Mouse (Mus musculus) CH12.LX (cell line): ENCODE measurements around the gene Stx5a. TPM values are rescaled to one million over a fixed set of nuclear protein-coding genes. Genes with fewer than 3 reads are reported as not detected.
A peak's percentile ranks its signal among the peaks of the same experiment; 100 is the strongest.

Experiments
- DNase-seq: peaks from one replicate; pipeline ENCODE4 v3.0.0-alpha.2; 2013; ENCODE audit errors: extremely low read depth
- H3K27ac ChIP-seq: 2 replicates; pipeline ENCODE4 v1.5.1; 2012; ENCODE audit warnings: low read depth, mild to moderate bottlenecking, control low read depth, moderate library complexity; ENCODE audit not compliant: insufficient read depth
- H3K27me3 ChIP-seq: replicated peaks from 2 replicates; pipeline ENCODE3; 2012; ENCODE audit warnings: inconsistent platforms
- H3K36me3 ChIP-seq, 2 experiments: replicated peaks in 1 of 2; 2 replicates each; pipeline versions ENCODE3 to v1.6.1; 2012; ENCODE audit warnings: inconsistent platforms in 1 of 2, low read length in 1 of 2, mild to moderate bottlenecking in 1 of 2, mixed read lengths in 1 of 2, moderate library complexity in 1 of 2; ENCODE audit not compliant: control insufficient read depth in 1 of 2, insufficient read depth in 1 of 2
- H3K4me1 ChIP-seq, 2 experiments: 2 replicates each; pipeline ENCODE4 v1.6.1; 2012; ENCODE audit warnings: inconsistent platforms in 1 of 2, moderate library complexity in 1 of 2; ENCODE audit not compliant: insufficient read depth in 2 of 2, control insufficient read depth in 1 of 2
- H3K4me2 ChIP-seq: 2 replicates; pipeline ENCODE4 v1.6.1; 2012; ENCODE audit warnings: low read depth, mild to moderate bottlenecking, control low read depth; ENCODE audit not compliant: poor library complexity, insufficient read depth, severe bottlenecking
- H3K4me3 ChIP-seq, 3 experiments: fragments of 150-350 bp in 1 of 3; sonication (generic) in 1 of 3; replicated peaks in 1 of 3; 2 replicates each; pipeline versions ENCODE3 to v1.5.1; 2011 to 2012; ENCODE audit warnings: low read depth in 2 of 3, low read length in 2 of 3, mild to moderate bottlenecking in 2 of 3, moderate library complexity in 2 of 3, control low read depth in 1 of 3, improper control_type of control experiment in 1 of 3, inconsistent platforms in 1 of 3, mixed read lengths in 1 of 3; ENCODE audit not compliant: poor library complexity in 1 of 3
- H3K79me2 ChIP-seq: replicated peaks from 2 replicates; pipeline ENCODE4 v1.6.1; 2012; ENCODE audit warnings: mild to moderate bottlenecking, moderate library complexity; ENCODE audit not compliant: control insufficient read depth, poor library complexity, insufficient read depth, severe bottlenecking; ENCODE audit errors: extremely low read depth
- H3K9ac ChIP-seq: 2 replicates; pipeline ENCODE4 v1.6.1; 2012; ENCODE audit warnings: low read depth, mild to moderate bottlenecking, control low read depth, moderate library complexity; ENCODE audit not compliant: insufficient read depth
- H3K9me3 ChIP-seq: replicated peaks from 2 replicates; pipeline ENCODE3; 2012; ENCODE audit warnings: low read length, inconsistent platforms, mixed read lengths
- BHLHE40 ChIP-seq: IDR thresholded peaks from 2 replicates; pipeline ENCODE4 v1.6.1; 2011; ENCODE audit warnings: mild to moderate bottlenecking, low read depth, low read length, improper control_type of control experiment
- CHD1 ChIP-seq: IDR thresholded peaks from 2 replicates; pipeline ENCODE4 v1.6.1; 2012; ENCODE audit warnings: low read depth, low read length, improper control_type of control experiment, inconsistent platforms
- CHD2 ChIP-seq: IDR thresholded peaks from 2 replicates; pipeline ENCODE4 v1.6.1; 2011; ENCODE audit warnings: low read length, improper control_type of control experiment
- CTCF ChIP-seq, 2 experiments: IDR thresholded peaks in 1 of 2; conservative IDR thresholded peaks in 1 of 2; 2 replicates each; pipeline ENCODE4 v1.5.1; 2011 to 2012; ENCODE audit warnings: low read depth in 2 of 2, low read length in 2 of 2, improper control_type of control experiment in 1 of 2, inconsistent platforms in 1 of 2, mild to moderate bottlenecking in 1 of 2, moderate library complexity in 1 of 2
- E2F4 ChIP-seq: IDR thresholded peaks from 2 replicates; pipeline ENCODE4 v1.6.1; 2011; ENCODE audit warnings: low read depth, low read length, improper control_type of control experiment; ENCODE audit not compliant: insufficient replicate concordance
- ELF1 ChIP-seq: IDR thresholded peaks from 2 replicates; pipeline ENCODE4 v1.6.1; 2014; ENCODE audit warnings: low read depth, mild to moderate bottlenecking, inconsistent platforms, low read length, improper control_type of control experiment
- EP300 ChIP-seq: IDR thresholded peaks from 2 replicates; pipeline ENCODE4 v1.6.1; 2011; ENCODE audit warnings: low read length, improper control_type of control experiment
- ETS1 ChIP-seq: conservative IDR thresholded peaks from 2 replicates; pipeline ENCODE4 v1.6.1; 2012; ENCODE audit warnings: low read depth, mild to moderate bottlenecking, inconsistent platforms, low read length, improper control_type of control experiment, moderate library complexity
- GABPA ChIP-seq: IDR thresholded peaks from 2 replicates; pipeline ENCODE4 v1.6.1; 2012; ENCODE audit warnings: low read depth, low read length, improper control_type of control experiment, inconsistent platforms; ENCODE audit not compliant: insufficient replicate concordance
- HCFC1 ChIP-seq: IDR thresholded peaks from 2 replicates; pipeline ENCODE4 v1.6.1; 2012; ENCODE audit warnings: low read depth, mild to moderate bottlenecking, inconsistent platforms, low read length, improper control_type of control experiment
- IRF4 ChIP-seq: IDR thresholded peaks from 2 replicates; pipeline ENCODE4 v1.6.1; 2014; ENCODE audit warnings: low read depth, mild to moderate bottlenecking, inconsistent platforms, low read length, improper control_type of control experiment
- JUN ChIP-seq: IDR thresholded peaks from 2 replicates; pipeline ENCODE4 v1.6.1; 2011; ENCODE audit warnings: low read depth, mild to moderate bottlenecking, low read length, improper control_type of control experiment, moderate library complexity; ENCODE audit not compliant: insufficient read depth
- JUND ChIP-seq: conservative IDR thresholded peaks from 2 replicates; pipeline ENCODE4 v1.6.1; 2011; ENCODE audit warnings: low read depth, low read length, improper control_type of control experiment
- KAT2A ChIP-seq: IDR thresholded peaks from 2 replicates; pipeline ENCODE4 v1.6.1; 2012; ENCODE audit warnings: low read length, improper control_type of control experiment, inconsistent platforms; ENCODE audit not compliant: insufficient replicate concordance
- MAFK ChIP-seq: IDR thresholded peaks from 2 replicates; pipeline ENCODE4 v1.6.1; 2011; ENCODE audit warnings: low read length, improper control_type of control experiment; ENCODE audit not compliant: insufficient replicate concordance
- MAX ChIP-seq: IDR thresholded peaks from 2 replicates; pipeline ENCODE4 v1.6.1; 2011; ENCODE audit warnings: low read length, improper control_type of control experiment
- MAZ ChIP-seq: IDR thresholded peaks from 2 replicates; pipeline ENCODE4 v1.6.1; 2012; ENCODE audit warnings: low read depth, mild to moderate bottlenecking, inconsistent platforms, low read length, improper control_type of control experiment, moderate library complexity
- MEF2A ChIP-seq: IDR thresholded peaks from 2 replicates; pipeline ENCODE4 v1.6.1; 2014; ENCODE audit warnings: low read depth, mild to moderate bottlenecking, inconsistent platforms, low read length, improper control_type of control experiment, borderline replicate concordance
- MXI1 ChIP-seq: IDR thresholded peaks from 2 replicates; pipeline ENCODE4 v1.6.1; 2011; ENCODE audit warnings: mild to moderate bottlenecking, low read depth, low read length, improper control_type of control experiment
- MYC ChIP-seq: IDR thresholded peaks from 2 replicates; pipeline ENCODE4 v1.6.1; 2011; ENCODE audit warnings: low read depth, mild to moderate bottlenecking, improper control_type of control experiment, low read length
- NELFE ChIP-seq: IDR thresholded peaks from 2 replicates; pipeline ENCODE4 v1.6.1; 2011; ENCODE audit warnings: low read depth, low read length, improper control_type of control experiment
- NRF1 ChIP-seq: IDR thresholded peaks from 2 replicates; pipeline ENCODE4 v1.6.1; 2014; ENCODE audit warnings: low read depth, mild to moderate bottlenecking, inconsistent platforms, low read length, improper control_type of control experiment, moderate library complexity
- PAX5 ChIP-seq: IDR thresholded peaks from 2 replicates; pipeline ENCODE4 v1.6.1; 2012; ENCODE audit warnings: low read length, inconsistent platforms, mixed read lengths
- POLR2A ChIP-seq: IDR thresholded peaks from 2 replicates; pipeline ENCODE4 v1.6.1; 2011; ENCODE audit warnings: low read depth, mild to moderate bottlenecking, improper control_type of control experiment, low read length
- POLR2AphosphoS2 ChIP-seq: IDR thresholded peaks from 2 replicates; pipeline ENCODE4 v1.6.1; 2011; ENCODE audit warnings: low read depth, low read length, improper control_type of control experiment
- RAD21 ChIP-seq: IDR thresholded peaks from 2 replicates; pipeline ENCODE4 v1.6.1; 2011; ENCODE audit warnings: low read depth, mild to moderate bottlenecking, low read length, improper control_type of control experiment, moderate library complexity
- RCOR1 ChIP-seq: conservative IDR thresholded peaks from 2 replicates; pipeline ENCODE4 v1.6.1; 2012; ENCODE audit warnings: low read depth, mild to moderate bottlenecking, inconsistent platforms, low read length, improper control_type of control experiment
- SIN3A ChIP-seq: IDR thresholded peaks from 2 replicates; pipeline ENCODE4 v1.6.1; 2012; ENCODE audit warnings: low read length, improper control_type of control experiment, inconsistent platforms
- SMC3 ChIP-seq: IDR thresholded peaks from 2 replicates; pipeline ENCODE4 v1.6.1; 2011; ENCODE audit warnings: low read depth, low read length, improper control_type of control experiment
- TBP ChIP-seq: conservative IDR thresholded peaks from 2 replicates; pipeline ENCODE4 v1.6.1; 2011; ENCODE audit warnings: low read depth, low read length, improper control_type of control experiment
- TCF12 ChIP-seq: IDR thresholded peaks from 2 replicates; pipeline ENCODE4 v1.6.1; 2014; ENCODE audit warnings: low read depth, mild to moderate bottlenecking, inconsistent platforms, low read length, improper control_type of control experiment
- UBTF ChIP-seq: IDR thresholded peaks from 2 replicates; pipeline ENCODE4 v1.6.1; 2012; ENCODE audit warnings: low read depth, mild to moderate bottlenecking, inconsistent platforms, low read length, improper control_type of control experiment, moderate library complexity
- USF1 ChIP-seq: IDR thresholded peaks from 2 replicates; pipeline ENCODE4 v1.6.1; 2014; ENCODE audit warnings: low read depth, mild to moderate bottlenecking, inconsistent platforms, low read length, improper control_type of control experiment
- USF2 ChIP-seq: conservative IDR thresholded peaks from 2 replicates; pipeline ENCODE4 v1.6.1; 2011; ENCODE audit warnings: low read depth, low read length, improper control_type of control experiment
- ZC3H11A ChIP-seq: IDR thresholded peaks from 2 replicates; pipeline ENCODE4 v1.6.1; 2012; ENCODE audit warnings: low read depth, mild to moderate bottlenecking, inconsistent platforms, low read length, improper control_type of control experiment
- ZKSCAN1 ChIP-seq: IDR thresholded peaks from 2 replicates; pipeline ENCODE4 v1.6.1; 2012; ENCODE audit warnings: low read depth, inconsistent platforms, low read length, improper control_type of control experiment, borderline replicate concordance
- ZMIZ1 ChIP-seq: IDR thresholded peaks from 2 replicates; pipeline ENCODE4 v1.6.1; 2012; ENCODE audit warnings: low read depth, mild to moderate bottlenecking, inconsistent platforms, low read length, improper control_type of control experiment
- ZNF384 ChIP-seq: IDR thresholded peaks from 2 replicates; pipeline ENCODE4 v1.6.1; 2012; ENCODE audit warnings: low read depth, low read length, improper control_type of control experiment, inconsistent platforms
- dilution Hi-C: fragments of 300-500 bp; cut with MboI; formaldehyde crosslinking; loops from 2 replicates; pipeline ENCODE4 v1.14.3; 2020; ENCODE audit warnings: low sequenced_read_pairs; ENCODE audit not compliant: extremely low pct_unique_long_range_greater_than_20kb, extremely low pct_ligation_motif_present
- in situ Hi-C: fragments of 300-500 bp; cut with MboI; formaldehyde crosslinking; loops from 3 replicates; pipeline ENCODE4 v1.14.3; 2019; ENCODE audit warnings: low sequenced_read_pairs, low pct_ligation_motif_present, low pct_unique_long_range_greater_than_20kb, mixed read lengths
- polyA plus RNA-seq: library from polyadenylated mRNA; unstranded; fragments of >175 nt; gene quantifications from 2 replicates; pipeline ENCODE4 v1.2.1, GENCODE M21; 2012; ENCODE audit warnings: low read depth; ENCODE audit not compliant: insufficient read length
- total RNA-seq, 2 experiments: library from RNA; depleted of rRNA; stranded (reverse); fragments of 300-350 nt in 1 of 2; fragments of >200 nt in 1 of 2; gene quantifications; 2 replicates each; pipeline ENCODE4 v1.2.3; 2012 to 2014

Gene Stx5a
- total RNA-seq (2012; rRNA removed) (47.5 and 48.1 TPM in 2 replicates), total RNA-seq (2014; rRNA removed) (49.1 and 49.7 TPM in 2 replicates), polyA plus RNA-seq (35.2 and 39.3 TPM in 2 replicates)

DNA sequence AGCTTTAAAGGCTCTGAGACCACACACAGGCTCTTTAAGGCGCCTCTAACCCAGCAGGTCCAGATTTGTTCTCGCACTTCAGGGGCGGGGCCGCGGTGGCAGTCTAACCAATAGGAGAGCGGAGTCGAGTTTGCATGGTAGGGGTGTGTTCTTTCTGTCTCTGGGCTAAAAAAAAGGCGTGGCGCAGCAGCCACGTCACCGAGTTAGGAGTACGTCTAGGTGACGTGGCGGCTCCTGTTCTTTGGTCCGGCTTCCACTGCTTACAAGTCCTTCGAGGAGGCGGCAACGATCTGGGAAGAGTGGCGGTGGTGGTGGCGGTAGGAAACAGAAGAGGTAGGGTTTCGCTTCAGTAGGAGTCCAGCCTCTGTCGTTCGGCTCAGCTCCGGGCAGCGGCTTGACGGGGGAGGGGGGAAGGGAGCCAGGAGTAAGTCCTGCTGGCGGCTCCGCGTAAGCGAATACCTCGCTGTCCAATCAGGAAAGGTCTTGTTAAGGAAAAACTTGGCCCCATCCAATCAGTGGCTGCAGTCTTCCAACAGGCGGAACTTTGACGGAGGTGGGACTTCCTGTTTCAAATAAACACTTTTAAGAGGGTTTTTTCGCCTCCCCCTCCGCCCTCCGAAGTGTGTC lies at the start of gene Stx5a:
Stx5a (plus strand) TSS at position 171 of the 627 bp plus-strand sequence.
- in situ Hi-C loops (loop anchor here (25.0 kb wide), 1 partner anchor 371 kb away; no protein-coding TSS in a partner anchor), dilution Hi-C loops (no loop called here)
- H3K4me2 ChIP-seq = peak within 1 kb of the TSS; percentile 72
- H3K27me3 ChIP-seq = no peaks in the 10 kb centered on the region
- peaks cover 34% of the 10 kb centered on the region for H3K79me2 ChIP-seq
- H3K9ac ChIP-seq = peak within 1 kb of the TSS; percentile 92
- H3K4me3 ChIP-seq = peak within 1 kb of the TSS; percentile 75 to 77 (median 77)
- peak; percentile 98 for DNase-seq
- TF ChIP-seq ZC3H11A (no peak), CTCF (conservative IDR thresholded peaks at IDR 0.05 in 1 of 2, IDR thresholded peaks at IDR 0.05 in 1 of 2; ENCODE audit: low read depth in 2 of 2, low read length in 2 of 2) (no peak), SMC3 (peak; percentile 8; the same call in 1 of the 2 replicates), KAT2A (peak; percentile 84; the same call in 1 of the 2 replicates), USF2 (0 out of 2 replicates have a peak, but pooled peaks have one; percentile 5), GABPA (no peak; the same call in 1 of the 2 replicates), NRF1 (peak; percentile 34; the same call in 1 of the 2 replicates), MAX (0 out of 2 replicates have a peak, but pooled peaks have one; percentile 55), RCOR1 (peak; percentile 12; the same call in 1 of the 2 replicates), NELFE (peak; percentile 53; the same call in 1 of the 2 replicates), UBTF (no peak), MYC (peak; percentile 32; the same call in 1 of the 2 replicates), JUN (no peak), EP300 (no peak), CHD2 (peak; percentile 98), ZMIZ1 (peak; percentile 80; the same call in 1 of the 2 replicates), MAFK (no peak), USF1 (no peak), ZNF384 (peak; percentile 75), RAD21 (no peak), SIN3A (peak; percentile 95), BHLHE40 (no peak), MAZ (peak; percentile 60; the same call in 1 of the 2 replicates), TBP (peak; percentile 52; the same call in 1 of the 2 replicates), MEF2A (0 out of 2 replicates have a peak, but pooled peaks have one; percentile 58), TCF12 (peak; percentile 57; the same call in 1 of the 2 replicates), HCFC1 (peak; percentile 86), PAX5 (no peak), ETS1 (no peak), ZKSCAN1 (no peak), POLR2A (peak; percentile 73), MXI1 (no peak), POLR2AphosphoS2 (peak; percentile 97), E2F4 (no peak), CHD1 (no peak), JUND (no peak; the same call in 1 of the 2 replicates), ELF1 (peak; percentile 91), IRF4 (no peak)
- H3K36me3 ChIP-seq = peaks cover 55 to 78% of the 10 kb centered on the region in 2 experiments
- peaks cover 11 to 41% of the 10 kb centered on the region in 2 experiments for H3K4me1 ChIP-seq
- H3K9me3 ChIP-seq = no peaks in the 10 kb centered on the region
- peak within 1 kb of the TSS; percentile 91 for H3K27ac ChIP-seq
